Mouse (Mus musculus): ENCODE measurements at regions not wholly inside any gene's neighbourhood (a gene's known extent, or its start where the extent isn't known, plus 50 kb on each side); places are given as distances from the start of the nearest gene placed in this dataset. TPM values are rescaled to one million over a fixed set of nuclear protein-coding genes. Genes with fewer than 3 reads are reported as not detected.

DNA sequence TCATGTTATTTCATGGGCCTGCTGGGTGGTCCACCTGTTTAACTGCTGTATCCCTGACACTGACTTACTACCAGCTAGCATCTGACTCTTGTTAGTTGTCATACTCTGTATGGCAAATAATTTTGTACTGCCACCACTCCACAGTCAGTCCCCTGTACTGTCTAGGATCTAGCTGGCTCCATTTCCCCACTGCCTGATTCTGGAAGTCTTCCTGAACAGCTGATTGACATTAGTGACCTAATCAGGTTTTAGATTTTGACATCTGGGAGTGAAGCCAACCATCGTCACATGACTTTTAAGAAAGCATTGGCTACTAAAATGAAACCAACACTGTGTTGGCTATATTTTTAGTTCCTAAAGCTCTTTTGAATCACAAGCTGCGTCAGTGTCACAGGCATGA, 711.3 kb downstream of the Bcl11a start:
- DNase-seq (ENCODE audit: low spot score in 2 of 2): no peak

DNA sequence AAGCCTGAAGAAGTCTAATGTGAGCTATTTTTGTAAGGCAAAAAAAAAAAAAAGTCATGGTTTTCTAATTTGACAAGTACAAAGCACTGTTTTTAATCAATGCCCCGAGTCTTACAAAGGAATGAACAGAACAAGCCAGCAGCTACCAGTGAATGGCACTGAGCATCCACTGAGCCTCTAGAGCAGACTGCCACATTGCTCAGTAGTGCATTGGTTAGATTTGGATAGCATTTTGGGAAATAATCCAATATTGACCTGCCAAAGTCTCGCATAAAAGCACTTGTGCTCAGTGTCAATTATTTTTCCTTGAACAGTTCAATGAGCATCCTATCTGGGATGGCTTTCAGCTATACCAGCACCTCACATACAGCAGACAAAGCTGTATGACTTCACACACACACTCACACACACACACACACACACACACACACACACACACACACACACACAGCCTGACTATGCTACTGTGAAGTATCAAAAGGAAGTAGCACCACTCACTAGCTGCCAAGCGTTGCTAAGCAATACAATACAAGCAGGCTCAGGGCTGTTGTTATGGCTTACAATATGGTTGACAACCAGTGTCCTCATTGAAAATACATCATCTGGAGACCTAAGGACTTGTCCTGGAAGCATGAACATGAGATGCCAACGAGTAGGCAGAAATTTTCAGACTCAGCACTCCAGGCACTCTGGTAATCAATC, 717.8 kb downstream of the Bcl11a start:
- DNase-seq (ENCODE audit: low spot score in 2 of 2): no peak

DNA sequence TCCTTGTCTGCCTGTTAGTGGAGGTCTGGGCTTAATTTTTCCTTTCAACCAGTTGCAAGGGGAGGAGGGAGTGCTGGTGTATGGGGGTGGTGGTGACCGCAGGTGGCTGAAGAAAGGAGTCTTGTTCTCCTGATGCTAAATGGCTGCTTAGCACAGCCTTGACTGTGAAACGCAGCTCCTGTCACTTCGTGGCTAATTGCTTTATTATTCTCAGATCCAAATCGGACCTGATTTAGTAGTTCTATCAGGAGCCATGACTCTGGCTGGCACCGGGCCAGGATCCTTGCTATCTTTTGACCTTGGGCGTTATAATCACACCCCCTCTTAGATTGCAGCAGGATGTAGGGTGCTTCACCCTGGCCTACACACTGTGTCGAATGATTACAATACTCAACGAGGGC, 726.8 kb downstream of the Bcl11a start:
- no peak for DNase-seq (ENCODE audit: low spot score in 2 of 2)

- DNase-seq (ENCODE audit: low spot score in 2 of 2): no peak
Observed at GRCm38 (mm10) chr11:24829578-24830401, 751.9 kb downstream of the Bcl11a start.

DNA sequence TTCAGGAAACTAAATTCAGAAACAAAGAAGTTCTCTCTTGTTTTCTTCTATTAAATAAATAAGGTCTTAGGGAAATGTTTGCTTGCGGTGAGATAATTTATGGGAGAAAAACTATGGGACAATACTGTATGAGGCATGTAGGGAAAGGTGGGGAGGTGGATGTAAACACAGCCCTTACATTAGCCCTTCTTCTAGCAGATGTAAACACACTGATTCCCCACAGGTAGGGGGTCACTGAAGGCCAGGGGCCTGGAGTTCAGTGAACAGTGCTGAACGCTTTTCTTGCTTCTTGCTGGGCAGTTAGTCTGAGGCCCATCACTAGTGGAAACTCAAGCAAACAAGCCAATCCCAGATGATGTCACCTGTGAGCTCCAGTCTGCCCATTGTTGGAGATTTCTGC, 752.6 kb downstream of the Bcl11a start:
- no peak for DNase-seq (ENCODE audit: low spot score in 2 of 2)

GRCm38 (mm10) chr11:24843839-24844738, 766.2 kb downstream of the Bcl11a start:
- no peak for DNase-seq (ENCODE audit: low spot score in 2 of 2)

GRCm38 (mm10) chr11:24856991-24857390, 779.1 kb downstream of the Bcl11a start:
- no peak for DNase-seq (ENCODE audit: low spot score in 2 of 2)

DNA sequence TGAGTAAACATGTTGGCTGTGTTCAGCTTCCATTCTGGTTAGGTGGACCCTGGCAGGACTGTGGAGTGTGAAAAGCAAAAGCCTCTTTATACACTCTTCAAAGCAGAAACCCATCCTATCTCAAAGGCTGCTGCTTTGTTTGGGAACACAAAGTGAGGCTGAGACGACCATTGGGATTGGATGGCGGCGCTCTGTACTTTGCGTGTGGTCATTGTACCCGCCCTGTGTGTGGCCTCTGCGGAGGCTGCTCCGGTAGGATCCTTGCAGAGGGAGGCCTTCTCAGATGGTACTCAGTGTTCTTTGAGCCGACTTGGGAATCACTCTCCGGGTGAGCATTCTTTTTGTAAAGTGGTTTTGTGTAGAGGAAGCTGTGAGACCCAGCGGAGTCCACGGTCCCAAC, 786.8 kb downstream of the Bcl11a start:
- DNase-seq (ENCODE audit: low spot score in 2 of 2): no peak

DNA sequence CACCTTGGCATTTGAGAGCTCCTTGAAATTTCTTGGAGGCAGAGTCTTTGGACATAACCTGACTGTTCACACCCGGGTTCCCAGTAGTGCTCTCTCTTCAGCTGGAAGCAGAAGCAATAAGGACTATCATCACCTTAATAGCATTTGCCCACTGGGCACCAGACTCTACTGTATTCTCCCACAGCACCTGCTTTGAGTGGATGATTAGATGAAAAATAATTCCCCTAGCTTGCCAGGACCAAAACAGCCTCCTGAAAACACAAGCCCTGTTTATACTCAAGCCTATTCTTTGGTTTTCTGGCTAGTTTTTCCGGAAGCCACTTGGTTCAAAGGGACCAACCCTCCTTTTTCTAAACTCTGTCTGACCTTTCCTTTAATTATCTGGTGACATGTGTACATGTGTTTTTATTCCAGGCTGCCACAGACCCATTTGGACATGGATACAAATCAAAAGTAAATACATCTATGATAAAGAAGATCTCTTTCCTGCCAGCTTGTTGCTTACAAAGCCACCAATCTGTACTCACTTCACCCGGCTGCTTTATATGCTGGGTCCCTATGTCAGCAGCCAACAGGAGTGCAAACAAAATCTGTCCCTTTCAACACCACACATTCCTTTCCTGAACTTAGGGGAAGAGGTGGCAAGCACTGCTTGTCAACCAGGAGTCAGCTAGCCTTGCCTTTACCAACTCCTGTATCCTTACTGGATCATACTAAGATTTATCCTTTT, 787.4 kb downstream of the Bcl11a start:
- DNase-seq (ENCODE audit: low spot score in 2 of 2): no peak

Small RNAs in the stretch of these regions (microRNA-seq; reads per million reads assigned to microRNA genes)
- gene Gm25507: not detected

Measured in gastrocnemius, adult 8-10 months (tissue).